Mouse (Mus musculus): ENCODE data around the gene Lrig1. TPM values are rescaled to one million over a fixed set of nuclear protein-coding genes. Genes with fewer than 3 reads are reported as not detected.

Gene Lrig1
- polyA plus RNA-seq (2014; fragmentation: Illumina TruSeq; extraction: RNeasy Lipid Tissue Mini Kit (QIAGEN cat#74804); ENCODE audit: low read depth, low replicate concordance), result 23.7 TPM

GRCm38 (mm10) chr6:94700067-94700491 lies at the start of gene Lrig1:
Gene Lrig1, minus strand, starts transcription at chr6:94700158.

Other genes starting within 250 kb of the Lrig1 start
- gene Slc25a26, start 199.8 kb downstream of the Lrig1 start, polyA plus RNA-seq (2014; fragmentation: Illumina TruSeq; extraction: RNeasy Lipid Tissue Mini Kit (QIAGEN cat#74804); ENCODE audit: low read depth, low replicate concordance), result 10.0 TPM